Mouse (Mus musculus): ENCODE results near the gene Cbfa2t3. TPM values are rescaled to one million over a fixed set of nuclear protein-coding genes. Genes with fewer than 3 reads are reported as not detected.

Cbfa2t3 gene
- polyA plus RNA-seq, 2 experiments, result 1.9 to 3.3 TPM

- TF ChIP-seq CTCF (IDR thresholded peaks at IDR 0.05; ENCODE audit: low read depth) (no peak), EP300 (IDR thresholded peaks at IDR 0.05; ENCODE audit: low read depth) (no peak)
- no peak overlapping the region for H3K4me3 ChIP-seq (ENCODE audit: insufficient read depth in 1 of 2, low read depth in 2 of 2, low read length in 2 of 2)
- no peak overlapping the region for H3K4me2 ChIP-seq (ENCODE audit: low read depth)
- WGBS (ENCODE audit: insufficient replicate concordance), result 46% methylated on average over 4 of the region's 4 CpGs
- no peak overlapping the region for H3K27ac ChIP-seq
- no peak overlapping the region for H3K9ac ChIP-seq (replicated peaks)
- H3K4me1 ChIP-seq (replicated peaks; ENCODE audit: control insufficient read depth in 2 of 2, insufficient read depth in 2 of 2, low read length in 1 of 2), result peaks cover 22 to 30% of the 10 kb centered on the region in 2 experiments
- no peaks in the 10 kb centered on the region for H3K9me3 ChIP-seq (ENCODE audit: control insufficient read depth, low read length)
- no peaks in the 10 kb centered on the region for H3K36me3 ChIP-seq (replicated peaks; ENCODE audit: control insufficient read depth, insufficient read depth, low read depth)
- ATAC-seq (ENCODE audit: insufficient read depth) (no peak), DNase-seq (ENCODE audit: low read depth in 3 of 3, low spot score in 3 of 3) (no peak)
- peaks cover 5% of the 10 kb centered on the region; the same call in 1 of the 2 replicates for H3K27me3 ChIP-seq (ENCODE audit: control insufficient read depth, insufficient read depth, low read length)
Observed at GRCm38 (mm10) chr8:122707184-122707583, 8.3 kb upstream of the Cbfa2t3 start.

- H3K4me3 ChIP-seq (ENCODE audit: insufficient read depth in 1 of 2, low read depth in 2 of 2, low read length in 2 of 2), result no peak overlapping the region
- H3K36me3 ChIP-seq (replicated peaks; ENCODE audit: control insufficient read depth, insufficient read depth, low read depth), result no peaks in the 10 kb centered on the region
- H3K4me2 ChIP-seq (ENCODE audit: low read depth), result no peak overlapping the region
- peaks cover 20 to 30% of the 10 kb centered on the region in 2 experiments for H3K4me1 ChIP-seq (replicated peaks; ENCODE audit: control insufficient read depth in 2 of 2, insufficient read depth in 2 of 2, low read length in 1 of 2)
- no peak overlapping the region for H3K9ac ChIP-seq (replicated peaks)
- WGBS (ENCODE audit: insufficient replicate concordance), result 53% methylated on average over 12 of the region's 12 CpGs
- H3K9me3 ChIP-seq (ENCODE audit: control insufficient read depth, low read length), result no peaks in the 10 kb centered on the region
- ATAC-seq (ENCODE audit: insufficient read depth), result no peak
- peaks cover 5% of the 10 kb centered on the region; the same call in 1 of the 2 replicates for H3K27me3 ChIP-seq (ENCODE audit: control insufficient read depth, insufficient read depth, low read length)
- H3K27ac ChIP-seq, result no peak overlapping the region
- no peak for DNase-seq (ENCODE audit: low read depth in 3 of 3, low spot score in 3 of 3)
- TF ChIP-seq EP300 (IDR thresholded peaks at IDR 0.05; ENCODE audit: low read depth), result no peak
- no peak for TF ChIP-seq CTCF (IDR thresholded peaks at IDR 0.05; ENCODE audit: low read depth)
Observed at GRCm38 (mm10) chr8:122705901-122706561, 7.1 kb upstream of the Cbfa2t3 start.

- Histone ChIP-seq H3K4me2 (ENCODE audit: low read depth) (no peak overlapping the region), H3K27ac (no peak overlapping the region), H3K9me3 (ENCODE audit: control insufficient read depth, low read length) (no peaks in the 10 kb centered on the region), H3K27me3 (ENCODE audit: control insufficient read depth, insufficient read depth, low read length) (peaks cover 5% of the 10 kb centered on the region; the same call in 1 of the 2 replicates), H3K4me3 (ENCODE audit: insufficient read depth in 1 of 2, low read depth in 2 of 2, low read length in 2 of 2) (no peak overlapping the region), H3K9ac (replicated peaks) (no peak overlapping the region), H3K36me3 (replicated peaks; ENCODE audit: control insufficient read depth, insufficient read depth, low read depth) (no peaks in the 10 kb centered on the region), H3K4me1 (replicated peaks; ENCODE audit: control insufficient read depth in 2 of 2, insufficient read depth in 2 of 2, low read length in 1 of 2) (peaks cover 33 to 41% of the 10 kb centered on the region in 2 experiments)
- ATAC-seq (ENCODE audit: insufficient read depth) (no peak), DNase-seq (ENCODE audit: low read depth in 3 of 3, low spot score in 3 of 3) (no peak)
- TF ChIP-seq CTCF (IDR thresholded peaks at IDR 0.05; ENCODE audit: low read depth) (no peak), EP300 (IDR thresholded peaks at IDR 0.05; ENCODE audit: low read depth) (no peak)
- 67% methylated on average over 3 of the region's 3 CpGs for WGBS (ENCODE audit: insufficient replicate concordance)
Observed at GRCm38 (mm10) chr8:122704612-122705011, 5.7 kb upstream of the Cbfa2t3 start.

- Histone ChIP-seq H3K4me2 (ENCODE audit: low read depth) (no peak overlapping the region), H3K27me3 (ENCODE audit: control insufficient read depth, insufficient read depth, low read length) (peaks cover 5% of the 10 kb centered on the region; the same call in 1 of the 2 replicates), H3K9ac (replicated peaks) (no peak overlapping the region), H3K9me3 (ENCODE audit: control insufficient read depth, low read length) (no peaks in the 10 kb centered on the region), H3K4me1 (replicated peaks; ENCODE audit: control insufficient read depth in 2 of 2, insufficient read depth in 2 of 2, low read length in 1 of 2) (peaks cover 38 to 56% of the 10 kb centered on the region in 2 experiments), H3K4me3 (ENCODE audit: insufficient read depth in 1 of 2, low read depth in 2 of 2, low read length in 2 of 2) (no peak overlapping the region), H3K27ac (no peak overlapping the region), H3K36me3 (replicated peaks; ENCODE audit: control insufficient read depth, insufficient read depth, low read depth) (no peaks in the 10 kb centered on the region)
- ATAC-seq (ENCODE audit: insufficient read depth) (no peak), DNase-seq (ENCODE audit: low read depth in 3 of 3, low spot score in 3 of 3) (no peak)
- TF ChIP-seq CTCF (IDR thresholded peaks at IDR 0.05; ENCODE audit: low read depth) (no peak), EP300 (IDR thresholded peaks at IDR 0.05; ENCODE audit: low read depth) (no peak)
- WGBS (ENCODE audit: insufficient replicate concordance), result 60% methylated on average over 6 of the region's 6 CpGs
Observed at GRCm38 (mm10) chr8:122702957-122703356, 4.0 kb upstream of the Cbfa2t3 start.

GRCm38 (mm10) chr8:122702301-122702941, 3.5 kb upstream of the Cbfa2t3 start:
- H3K4me2 ChIP-seq (ENCODE audit: low read depth), result 0 out of 2 replicates have a peak overlapping the region, but pooled peaks have one; percentile 8
- 17% methylated on average over 10 of the region's 10 CpGs for whole genome bisulfite sequencing (ENCODE audit: insufficient replicate concordance)
- H3K36me3 ChIP-seq (replicated peaks; ENCODE audit: control insufficient read depth, insufficient read depth, low read depth), result no peaks in the 10 kb centered on the region
- TF ChIP-seq CTCF (IDR thresholded peaks at IDR 0.05; ENCODE audit: low read depth) (no peak), EP300 (IDR thresholded peaks at IDR 0.05; ENCODE audit: low read depth) (no peak)
- no peak for DNase-seq (ENCODE audit: low read depth in 3 of 3, low spot score in 3 of 3)
- peaks cover 41 to 62% of the 10 kb centered on the region in 2 experiments for H3K4me1 ChIP-seq (replicated peaks; ENCODE audit: control insufficient read depth in 2 of 2, insufficient read depth in 2 of 2, low read length in 1 of 2)
- no peak overlapping the region for H3K27ac ChIP-seq
- peaks cover 5% of the 10 kb centered on the region; the same call in 1 of the 2 replicates for H3K27me3 ChIP-seq (ENCODE audit: control insufficient read depth, insufficient read depth, low read length)
- no peaks in the 10 kb centered on the region for H3K9me3 ChIP-seq (ENCODE audit: control insufficient read depth, low read length)
- no peak overlapping the region for H3K9ac ChIP-seq (replicated peaks)
- H3K4me3 ChIP-seq (ENCODE audit: insufficient read depth in 1 of 2, low read depth in 2 of 2, low read length in 2 of 2), result no peak overlapping the region
- ATAC-seq (ENCODE audit: insufficient read depth), result no peak

Measured in liver, embryonic 14.5 days (tissue).